ENCODE assay signal across 28 mouse cellular contexts in genomic region chr5:58118930-58119611, GRCm38 (mm10).
A peak's percentile ranks its signal among the peaks of the same experiment; 100 is the strongest.
DNase-seq lines count a peak whose midpoint lies in the region; ATAC-seq and TF ChIP-seq lines count a peak whose summit lies in the region.
"Had no signal": no experiment of that assay in that cellular context is flagged by ENCODE, and none has a peak within 500 bp of the region (broad histone marks: within the 10 kb centered on the region; RNA-seq: fewer than 3 reads in every experiment).

No protein-coding gene starts in this region.

- H3K27me3 ChIP-seq in kidney, postnatal 0 days (ENCODE audit: insufficient read depth, low read length): no peaks in the 10 kb centered on the region
- H3K27me3 ChIP-seq: CH12.LX; embryonic facial prominence, embryonic 12.5 days; hindbrain, embryonic 13.5 days; limb, embryonic 12.5 days; liver, embryonic 12.5 days; midbrain, embryonic 12.5 days; stomach, embryonic 15.5 days had no signal

- no peaks in the 10 kb centered on the region for H3K4me1 ChIP-seq in kidney, postnatal 0 days (replicated peaks; ENCODE audit: insufficient read depth, low read length)
- H3K4me1 ChIP-seq: embryonic facial prominence, embryonic 12.5 days; hindbrain, embryonic 13.5 days; limb, embryonic 12.5 days; liver, embryonic 12.5 days; midbrain, embryonic 12.5 days; stomach, embryonic 15.5 days had no signal

- no peak overlapping the region for H3K9ac ChIP-seq in kidney, postnatal 0 days (ENCODE audit: low read depth, low read length)
- H3K9ac ChIP-seq: embryonic facial prominence, embryonic 12.5 days; hindbrain, embryonic 13.5 days; limb, embryonic 12.5 days; liver, embryonic 12.5 days; liver, postnatal 0 days; midbrain, embryonic 12.5 days; stomach, embryonic 15.5 days had no signal

- no peaks in the 10 kb centered on the region for H3K36me3 ChIP-seq in kidney, postnatal 0 days (ENCODE audit: insufficient read depth, low read length)
- H3K36me3 ChIP-seq: embryonic facial prominence, embryonic 12.5 days; hindbrain, embryonic 13.5 days; limb, embryonic 12.5 days; liver, embryonic 12.5 days; midbrain, embryonic 12.5 days; stomach, embryonic 15.5 days had no signal

- no peak overlapping the region for H3K4me3 ChIP-seq in kidney, postnatal 0 days (replicated peaks; ENCODE audit: low read depth, low read length)
- H3K4me3 ChIP-seq: embryonic facial prominence, embryonic 12.5 days; gastrocnemius, adult 2 months; hindbrain, embryonic 13.5 days; limb, embryonic 12.5 days; liver, embryonic 12.5 days; midbrain, embryonic 12.5 days; stomach, embryonic 15.5 days had no signal

- 0 out of 2 replicates have a peak, but pooled peaks have one; percentile 49 for ATAC-seq in kidney, postnatal 0 days (replicated peaks; ENCODE audit: low FRiP score, low read depth)
- ATAC-seq in megakaryocyte, adult 5-6 weeks (ENCODE audit: poor library complexity, severe bottlenecking): no peak
- ATAC-seq: forebrain, embryonic 16.5 days; intestine, embryonic 16.5 days; liver, embryonic 12.5 days; liver, postnatal 0 days had no signal

- TF ChIP-seq POLR2A in brain, embryonic 14.5 days (IDR thresholded peaks at IDR 0.05; ENCODE audit: borderline replicate concordance, extremely low read depth, insufficient read depth, insufficient read length, poor library complexity, severe bottlenecking): no peak

- DNase-seq in kidney, postnatal 0 days (ENCODE audit: low spot score): peak; percentile 47
- DNase-seq in kidney, postnatal 14 days: no peak
- peak; percentile 16 for DNase-seq in brain, embryonic 14.5 days (ENCODE audit: low read depth)
- peak; percentile 48 for DNase-seq in embryo, embryonic 10.5 days (ENCODE audit: low spot score)
- peak; percentile 9 for DNase-seq in mesoderm, embryonic 11.5 days (ENCODE audit: low read depth, low spot score)
- DNase-seq: adrenal gland, adult 8-10 months; cerebellum, adult 9-10 months; cerebellum, postnatal 36 days; gastrocnemius, adult 2 months; gastrocnemius, postnatal 36 days; heart, adult 18-20 months; heart, postnatal 4 days; kidney, postnatal 25 days; liver, postnatal 0 days; lung, postnatal 36 days; retina, postnatal 1 day; right cerebral cortex, postnatal 14 days had no signal

- no peak for TF ChIP-seq CTCF in kidney, postnatal 0 days (IDR thresholded peaks at IDR 0.05; ENCODE audit: low read depth)
- no peak for TF ChIP-seq CTCF in brain, embryonic 14.5 days (IDR thresholded peaks at IDR 0.05; ENCODE audit: borderline replicate concordance, extremely low read depth, insufficient read depth, insufficient read length)

- no peaks in the 10 kb centered on the region for H3K9me3 ChIP-seq in kidney, postnatal 0 days (replicated peaks; ENCODE audit: low read length)
- H3K9me3 ChIP-seq: embryonic facial prominence, embryonic 12.5 days; hindbrain, embryonic 13.5 days; limb, embryonic 12.5 days; liver, embryonic 12.5 days; midbrain, embryonic 12.5 days; stomach, embryonic 15.5 days had no signal

- H3K4me2 ChIP-seq in kidney, postnatal 0 days (ENCODE audit: low read length): no peak overlapping the region
- H3K4me2 ChIP-seq: embryonic facial prominence, embryonic 12.5 days; heart, embryonic 11.5 days; hindbrain, embryonic 13.5 days; limb, embryonic 12.5 days; liver, embryonic 12.5 days; midbrain, embryonic 12.5 days; stomach, embryonic 15.5 days had no signal

- 15% methylated on average over 3 of the region's 3 CpGs for WGBS in kidney, postnatal 0 days

- no peak overlapping the region for H3K27ac ChIP-seq in kidney, postnatal 0 days
- H3K27ac ChIP-seq: embryonic facial prominence, embryonic 12.5 days; gastrocnemius, adult 2 months; hindbrain, embryonic 13.5 days; limb, embryonic 12.5 days; liver, embryonic 12.5 days; midbrain, embryonic 12.5 days; stomach, embryonic 15.5 days had no signal
